Mouse (Mus musculus) neural tube, postnatal 0 days (tissue): ENCODE data around the gene Ddo. TPM values are rescaled to one million over a fixed set of nuclear protein-coding genes. Genes with fewer than 3 reads are reported as not detected.

Experiments
- polyA plus RNA-seq: library from polyadenylated mRNA; unstranded; fragments of >200 nt; fragmentation: Nextera tagmentation; extraction: Ambion mirVana; gene quantifications from 2 replicates; pipeline ENCODE4 v1.2.1, GENCODE M21; 2015

The Ddo gene
- 1.9 and 2.3 TPM in 2 replicates for polyA plus RNA-seq

DNA sequence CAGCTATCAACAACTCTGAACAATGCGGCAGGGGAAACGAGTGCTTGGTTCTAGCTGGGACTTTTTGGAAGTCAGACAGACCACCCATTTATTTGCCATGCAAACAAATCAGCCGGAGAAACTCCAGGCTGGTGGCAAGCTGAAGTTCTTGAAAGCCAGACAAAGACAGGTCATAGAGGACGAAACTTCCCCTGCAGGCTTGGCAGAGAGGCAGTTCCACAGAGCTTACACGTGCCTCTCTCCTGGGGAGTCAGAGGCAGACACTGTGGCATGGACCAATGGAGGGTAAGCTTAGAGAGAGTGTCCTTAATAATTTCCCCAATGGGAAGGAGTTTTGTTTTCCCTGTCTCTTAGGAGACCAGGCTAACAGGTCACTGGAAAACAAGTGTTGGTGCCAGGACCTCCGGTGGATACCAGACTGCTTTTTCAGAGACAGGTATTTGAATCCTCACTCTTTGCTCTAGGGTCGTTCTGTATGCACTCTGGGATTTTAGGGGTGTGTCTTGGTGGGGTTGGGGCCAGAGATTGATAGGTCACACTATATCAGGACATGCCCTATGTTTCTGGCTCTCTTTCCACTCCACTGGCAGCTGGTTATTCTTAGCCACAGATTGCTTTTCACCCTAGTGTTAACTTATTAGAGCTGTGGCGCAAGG, at the start of gene Ddo:
Gene Ddo, plus strand, starts transcription at position 356 of the 656 bp plus-strand sequence.

DNA sequence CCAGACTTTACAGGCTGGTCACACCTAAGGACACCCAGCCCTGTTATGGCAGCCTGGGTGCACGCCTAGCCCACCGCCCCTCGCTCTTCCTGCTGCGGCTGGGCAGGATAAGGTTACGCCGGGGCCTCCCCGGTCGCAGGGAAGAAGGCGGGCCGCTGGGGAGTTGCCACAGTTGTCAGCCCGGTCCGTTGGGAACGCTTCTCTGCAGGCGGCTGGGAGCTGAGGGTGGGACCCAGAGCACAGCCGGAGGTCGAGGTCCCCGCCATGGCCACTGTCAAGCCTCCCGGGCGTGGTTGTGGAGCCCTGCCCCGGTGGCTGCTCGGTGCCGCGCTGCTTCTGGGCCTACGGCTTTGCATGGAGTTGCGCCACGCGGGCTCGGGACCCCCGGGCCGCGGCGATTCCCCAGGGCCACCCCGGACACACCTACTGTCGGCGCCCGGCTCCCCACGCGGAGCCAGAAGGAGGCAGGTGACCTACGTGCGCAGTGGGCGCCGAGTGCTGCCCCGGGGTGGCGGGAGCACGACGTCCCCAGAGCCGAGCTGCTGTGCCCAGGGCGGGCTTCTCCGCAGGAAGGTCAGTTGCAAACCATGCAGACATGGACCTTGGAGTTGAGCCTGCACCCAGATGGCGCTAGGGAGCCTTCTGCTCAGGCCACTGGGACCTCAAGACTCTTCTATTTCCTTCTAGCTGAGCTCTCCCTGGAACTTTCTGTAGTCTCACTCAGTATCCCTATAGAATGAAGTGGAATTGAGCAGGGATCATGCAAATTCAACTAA, 53.5 kb downstream of the Ddo start, which contains the start of gene Mettl24:
Gene Mettl24, plus strand, starts transcription at position 191 of the 776 bp plus-strand sequence.

Other genes starting within 250 kb of the Ddo start
- gene Slc22a16, start 59.7 kb upstream of the Ddo start, polyA plus RNA-seq: not detected in 2 replicates
- gene Mettl24, start 53.3 kb downstream of the Ddo start, polyA plus RNA-seq: 1.1 and 1.4 TPM in 2 replicates